Mouse (Mus musculus): ENCODE results near the gene Klhl24. TPM values are rescaled to one million over a fixed set of nuclear protein-coding genes. Genes with fewer than 3 reads are reported as not detected.

The Klhl24 gene
- 2.2 TPM in 2 replicates for polyA plus RNA-seq (2012; rRNA removed)

GRCm38 (mm10) chr16:20097069-20097710 lies at the start of gene Klhl24:
Gene Klhl24, plus strand, starts transcription at chr16:20097542.

GRCm38 (mm10) chr16:20140772-20141531 lies 43.6 kb downstream of the Klhl24 start, which contains the start of gene Yeats2:
Gene Yeats2, plus strand, starts transcription at chr16:20141063.

Other genes starting within 250 kb of the Klhl24 start
- gene Klhl6, start 114.5 kb upstream of the Klhl24 start, polyA plus RNA-seq (2012; rRNA removed) = 4.9 and 5.5 TPM in 2 replicates
- 6.9 and 8.0 TPM in 2 replicates for gene Yeats2, start 43.5 kb downstream of the Klhl24 start, polyA plus RNA-seq (2012; rRNA removed)
- gene Map6d1, start 143.8 kb downstream of the Klhl24 start, polyA plus RNA-seq (2012; rRNA removed) = 0.01 TPM in 2 replicates
- gene Parl, start 204.8 kb downstream of the Klhl24 start, polyA plus RNA-seq (2012; rRNA removed) = 19.3 and 22.8 TPM in 2 replicates
- gene Cyp2ab1, start 227.9 kb downstream of the Klhl24 start, polyA plus RNA-seq (2012; rRNA removed) = 0.01 TPM in 1 of 2 replicates, not detected in the other

Data from liver, embryonic 14 days (tissue).